Mouse (Mus musculus) forebrain, embryonic 11.5 days (tissue): ENCODE measurements at regions not wholly inside any gene's neighbourhood (a gene's known extent, or its start where the extent isn't known, plus 50 kb on each side); places are given as distances from the start of the nearest gene placed in this dataset.

Source experiments
- ATAC-seq: fragments of 200-750 bp; cut with Nextera tagmentation; replicated peaks from 2 replicates; pipeline ENCODE4 v1.8.0; 2017; ENCODE audit warnings: moderate TSS enrichment; ENCODE audit not compliant: low FRiP score
- DNase-seq: peaks from one replicate; pipeline ENCODE4 v3.0.0-alpha.2; 2017; ENCODE audit warnings: low spot score
- H3K27ac ChIP-seq: fragments of 300-500 bp; sonication (generic); 2 replicates; pipeline ENCODE4 v1.5.1; 2014; ENCODE audit warnings: low read depth, low read length
- H3K27me3 ChIP-seq: fragments of 300-500 bp; sonication (generic); 2 replicates; pipeline ENCODE4 v1.6.1; 2014; ENCODE audit warnings: mild to moderate bottlenecking, low read length, mixed read lengths; ENCODE audit not compliant: control insufficient read depth, insufficient read depth
- H3K36me3 ChIP-seq: fragments of 300-500 bp; sonication (generic); 2 replicates; pipeline ENCODE4 v1.6.1; 2014; ENCODE audit warnings: mild to moderate bottlenecking, low read length, moderate library complexity, mixed read lengths; ENCODE audit not compliant: control insufficient read depth, insufficient read depth
- H3K4me1 ChIP-seq: fragments of 300-500 bp; sonication (generic); replicated peaks from 2 replicates; pipeline ENCODE4 v1.6.1; 2014; ENCODE audit warnings: low read length, mixed read lengths; ENCODE audit not compliant: control insufficient read depth, insufficient read depth
- H3K4me2 ChIP-seq: fragments of 300-500 bp; sonication (generic); 2 replicates; pipeline ENCODE4 v1.6.1; 2014; ENCODE audit warnings: low read depth, mild to moderate bottlenecking, low read length, moderate library complexity, mixed read lengths; ENCODE audit not compliant: severe bottlenecking
- H3K4me3 ChIP-seq: fragments of 300-500 bp; sonication (generic); 2 replicates; pipeline ENCODE4 v1.5.1; 2014; ENCODE audit warnings: low read depth, low read length
- H3K9ac ChIP-seq: fragments of 300-500 bp; sonication (generic); 2 replicates; pipeline ENCODE4 v1.6.1; 2014; ENCODE audit warnings: low read length
- H3K9me3 ChIP-seq: fragments of 300-500 bp; sonication (generic); 2 replicates; pipeline ENCODE4 v1.6.1; 2016; ENCODE audit warnings: low read length, mixed read lengths; ENCODE audit not compliant: control insufficient read depth
- WGBS: fragments of 180-500 bp; shearing (Covaris S2); extraction: QIAGEN DNeasy Blood & Tissue Kit; methylation state at CpG from one replicate; pipeline ENCODE4 v1.1.7; 2014; 5-methylcytosine and 5-hydroxymethylcytosine counted together

DNA sequence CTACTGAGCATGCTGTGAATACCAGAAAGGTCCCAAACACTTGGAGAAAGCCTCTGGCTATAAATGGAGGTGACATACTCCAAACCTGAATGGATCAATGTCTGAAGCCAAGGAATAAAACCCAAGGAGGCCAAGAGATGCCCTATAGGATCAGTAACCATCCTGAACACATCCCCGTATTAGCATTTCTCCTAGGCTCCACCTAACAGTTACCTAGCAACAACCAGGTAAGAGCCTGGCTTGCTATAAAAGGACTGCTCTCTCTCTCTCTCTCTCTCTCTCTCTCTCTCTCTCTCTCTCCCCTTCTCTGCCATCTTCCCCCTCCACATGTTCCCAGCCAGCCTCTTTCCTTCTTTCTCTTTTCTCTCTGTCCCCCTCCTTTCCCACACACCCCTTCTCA lies 1452.7 kb downstream of the Slc22a22 start:
- no peak for ATAC-seq
- 67% methylated on average over 1 of the region's 1 CpGs for WGBS

DNA sequence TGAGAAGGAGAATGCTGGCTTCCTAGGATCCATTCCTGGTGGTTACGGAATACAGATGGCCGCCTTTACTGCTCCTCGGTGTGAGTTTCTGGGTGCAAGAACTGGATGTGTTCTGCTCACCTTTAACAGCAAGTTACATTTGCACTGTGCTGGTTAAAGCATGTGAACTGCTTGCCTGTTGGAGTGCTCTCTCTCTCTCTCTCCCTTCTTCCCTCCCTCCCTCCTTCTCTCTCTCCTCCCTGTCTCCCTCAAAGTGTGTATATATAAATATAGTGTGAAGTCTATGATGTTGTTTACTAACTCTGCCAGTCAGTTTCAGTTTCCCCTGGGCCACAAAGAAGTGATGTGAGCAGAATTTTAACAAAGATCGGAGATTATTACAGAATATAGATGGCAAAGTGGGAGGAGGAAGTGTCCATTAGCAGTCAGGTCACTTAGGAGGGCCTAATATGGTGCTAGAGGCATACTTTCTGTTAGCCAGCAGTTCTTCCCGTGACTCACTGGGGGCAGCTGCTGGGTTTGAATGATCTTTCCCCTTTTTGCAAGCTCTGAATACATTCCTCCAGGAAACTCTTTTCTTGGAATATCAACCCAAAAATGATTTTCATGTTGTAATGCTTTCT lies 1453.5 kb downstream of the Slc22a22 start:
- ATAC-seq (no peak), DNase-seq (no peak)
- Histone ChIP-seq H3K4me3 (no peak overlapping the region), H3K36me3 (no peaks in the 10 kb centered on the region), H3K27me3 (no peaks in the 10 kb centered on the region), H3K27ac (no peak overlapping the region), H3K4me2 (no peak overlapping the region), H3K9ac (no peak overlapping the region), H3K9me3 (no peaks in the 10 kb centered on the region), H3K4me1 (no peaks in the 10 kb centered on the region)
- WGBS = 92% methylated on average over 5 of the region's 5 CpGs

More for the DNA sequence above, 1452.7 kb downstream of the Slc22a22 start:
- H3K27me3 ChIP-seq = no peaks in the 10 kb centered on the region
- H3K36me3 ChIP-seq = no peaks in the 10 kb centered on the region
- H3K4me1 ChIP-seq = no peaks in the 10 kb centered on the region
- no peak overlapping the region for H3K4me3 ChIP-seq
- H3K9me3 ChIP-seq = no peaks in the 10 kb centered on the region
- no peak for DNase-seq
- H3K9ac ChIP-seq = no peak overlapping the region
- no peak overlapping the region for H3K4me2 ChIP-seq
- H3K27ac ChIP-seq = no peak overlapping the region

DNA sequence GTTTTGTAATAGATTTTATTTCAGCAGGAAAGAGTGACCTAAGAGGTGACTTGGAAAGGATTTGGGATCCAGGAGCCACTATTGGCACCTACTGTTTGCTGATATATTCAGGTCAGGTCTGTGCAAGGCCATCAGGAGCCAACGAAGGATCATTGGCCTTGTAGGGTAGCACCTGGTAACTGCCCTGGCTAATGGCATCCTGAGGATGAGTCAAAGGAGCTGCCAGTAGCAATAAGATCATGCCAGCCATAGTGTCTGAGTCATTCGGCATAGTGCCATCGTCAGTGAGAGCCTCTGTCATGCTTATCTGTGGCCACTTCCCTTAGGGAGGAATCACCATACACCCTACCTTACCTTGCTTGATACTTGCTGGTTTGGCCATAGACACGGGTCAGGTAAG lies 1455.1 kb downstream of the Slc22a22 start:
- no peak overlapping the region for H3K9ac ChIP-seq
- DNase-seq (no peak), ATAC-seq (no peak)
- no peaks in the 10 kb centered on the region for H3K27me3 ChIP-seq
- no peak overlapping the region for H3K4me2 ChIP-seq
- no peak overlapping the region for H3K27ac ChIP-seq
- H3K9me3 ChIP-seq = no peaks in the 10 kb centered on the region
- H3K4me1 ChIP-seq = no peaks in the 10 kb centered on the region
- no peak overlapping the region for H3K4me3 ChIP-seq
- 88% methylated on average over 4 of the region's 4 CpGs for WGBS
- no peaks in the 10 kb centered on the region for H3K36me3 ChIP-seq

DNA sequence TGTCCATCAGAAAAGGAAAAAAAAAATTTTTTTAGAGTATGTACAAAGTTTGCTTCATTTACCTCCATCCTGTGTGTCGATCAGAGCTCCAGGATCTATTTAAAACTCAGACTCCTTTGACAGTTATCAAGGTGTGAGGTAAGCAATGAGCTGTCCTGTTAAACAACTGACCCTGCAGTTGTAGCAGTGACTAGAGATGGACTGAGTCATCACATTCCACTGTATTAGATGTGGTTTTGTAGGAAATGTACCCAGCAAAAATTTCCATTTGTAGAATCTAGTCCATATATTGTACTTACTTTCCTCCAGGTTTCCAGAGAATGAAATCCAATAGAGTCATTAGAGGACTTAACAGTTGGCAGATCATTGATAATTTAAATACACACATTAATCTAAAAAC lies 1459.3 kb downstream of the Slc22a22 start:
- Histone ChIP-seq H3K9me3 (no peaks in the 10 kb centered on the region), H3K4me2 (no peak overlapping the region), H3K4me1 (no peaks in the 10 kb centered on the region), H3K27ac (no peak overlapping the region), H3K4me3 (no peak overlapping the region), H3K9ac (no peak overlapping the region), H3K27me3 (no peaks in the 10 kb centered on the region), H3K36me3 (no peaks in the 10 kb centered on the region)
- WGBS = 75% methylated on average over 1 of the region's 1 CpGs
- ATAC-seq (no peak), DNase-seq (no peak)

DNA sequence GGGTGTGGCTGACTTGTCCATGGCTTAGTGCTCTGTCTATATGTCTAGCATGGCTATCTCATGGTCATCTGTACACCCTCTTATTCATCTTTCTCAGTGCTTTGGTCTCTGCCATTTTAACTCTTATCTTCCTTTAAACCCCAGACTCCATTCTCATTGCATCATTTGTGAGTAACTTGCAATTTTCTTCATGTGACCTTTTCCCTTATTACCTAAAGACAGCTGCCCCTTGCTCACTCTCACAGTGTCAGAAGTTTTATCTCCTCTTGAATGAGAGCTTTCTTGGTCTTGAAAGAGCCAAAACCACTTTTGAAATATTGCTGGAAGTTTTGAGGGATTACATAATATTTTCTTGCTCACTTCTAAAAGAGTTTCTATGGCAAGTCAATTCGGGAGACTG lies 1459.9 kb downstream of the Slc22a22 start:
- 97% methylated on average over 1 of the region's 1 CpGs for WGBS
- H3K27me3 ChIP-seq = no peaks in the 10 kb centered on the region
- H3K27ac ChIP-seq = no peak overlapping the region
- no peaks in the 10 kb centered on the region for H3K9me3 ChIP-seq
- no peak overlapping the region for H3K9ac ChIP-seq
- no peaks in the 10 kb centered on the region for H3K36me3 ChIP-seq
- DNase-seq (no peak), ATAC-seq (no peak)
- H3K4me3 ChIP-seq = no peak overlapping the region
- no peak overlapping the region for H3K4me2 ChIP-seq
- H3K4me1 ChIP-seq = no peaks in the 10 kb centered on the region

DNA sequence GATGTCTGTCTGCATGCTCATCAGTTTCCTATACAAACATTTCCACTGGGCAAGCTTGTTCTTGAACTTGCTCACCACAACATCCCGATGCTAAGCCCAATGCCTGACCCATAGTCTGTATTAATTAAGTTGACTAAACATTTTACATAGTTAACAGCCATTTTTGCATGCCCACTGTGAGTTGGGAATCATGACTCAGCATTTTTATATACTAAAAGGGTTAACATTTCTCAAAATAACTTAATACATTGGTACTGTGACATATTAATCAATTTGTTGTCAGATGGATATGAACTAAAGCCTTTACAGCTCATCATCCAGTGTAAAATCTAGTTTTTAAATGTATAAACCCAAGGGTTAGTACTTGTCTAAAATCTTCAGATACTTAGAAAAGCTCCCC lies 1461.4 kb downstream of the Slc22a22 start:
- Histone ChIP-seq H3K4me1 (no peaks in the 10 kb centered on the region), H3K27me3 (no peaks in the 10 kb centered on the region), H3K9ac (no peak overlapping the region), H3K4me2 (no peak overlapping the region), H3K27ac (no peak overlapping the region), H3K9me3 (no peaks in the 10 kb centered on the region), H3K36me3 (no peaks in the 10 kb centered on the region), H3K4me3 (no peak overlapping the region)
- no peak for DNase-seq
- no peak for ATAC-seq
- WGBS = 92% methylated on average over 1 of the region's 1 CpGs

DNA sequence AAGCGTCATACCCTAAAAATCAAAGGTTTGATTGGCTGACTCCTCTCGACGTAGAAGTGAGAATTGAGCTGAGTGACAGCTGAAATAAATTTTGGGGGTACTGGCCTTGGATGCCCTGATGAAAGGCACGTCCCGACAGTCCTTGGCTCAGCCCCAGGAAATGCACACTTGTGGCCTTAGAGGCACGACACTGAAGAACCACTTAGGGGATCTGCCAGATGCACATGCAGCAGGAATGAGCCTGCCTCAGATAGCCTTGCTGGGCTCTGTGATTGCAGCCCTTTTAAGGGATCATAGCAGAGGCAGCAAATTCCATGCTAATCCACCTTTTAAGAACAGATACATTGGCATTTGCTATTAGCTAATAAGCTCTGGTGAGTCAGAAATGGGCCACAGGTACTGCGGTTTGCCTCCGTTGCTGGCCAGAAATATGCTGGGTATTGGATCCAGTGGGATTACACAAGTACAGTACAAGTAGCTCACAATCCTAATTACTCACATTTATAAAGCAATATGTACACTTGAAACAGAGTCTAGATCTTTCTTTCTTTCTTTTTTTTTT lies 1463.3 kb downstream of the Slc22a22 start:
- ATAC-seq (no peak), DNase-seq (no peak)
- Histone ChIP-seq H3K4me3 (no peak overlapping the region), H3K4me1 (no peaks in the 10 kb centered on the region), H3K36me3 (no peaks in the 10 kb centered on the region), H3K9ac (no peak overlapping the region), H3K27me3 (no peaks in the 10 kb centered on the region), H3K4me2 (no peak overlapping the region), H3K27ac (no peak overlapping the region), H3K9me3 (no peaks in the 10 kb centered on the region)
- 86% methylated on average over 8 of the region's 8 CpGs for WGBS

DNA sequence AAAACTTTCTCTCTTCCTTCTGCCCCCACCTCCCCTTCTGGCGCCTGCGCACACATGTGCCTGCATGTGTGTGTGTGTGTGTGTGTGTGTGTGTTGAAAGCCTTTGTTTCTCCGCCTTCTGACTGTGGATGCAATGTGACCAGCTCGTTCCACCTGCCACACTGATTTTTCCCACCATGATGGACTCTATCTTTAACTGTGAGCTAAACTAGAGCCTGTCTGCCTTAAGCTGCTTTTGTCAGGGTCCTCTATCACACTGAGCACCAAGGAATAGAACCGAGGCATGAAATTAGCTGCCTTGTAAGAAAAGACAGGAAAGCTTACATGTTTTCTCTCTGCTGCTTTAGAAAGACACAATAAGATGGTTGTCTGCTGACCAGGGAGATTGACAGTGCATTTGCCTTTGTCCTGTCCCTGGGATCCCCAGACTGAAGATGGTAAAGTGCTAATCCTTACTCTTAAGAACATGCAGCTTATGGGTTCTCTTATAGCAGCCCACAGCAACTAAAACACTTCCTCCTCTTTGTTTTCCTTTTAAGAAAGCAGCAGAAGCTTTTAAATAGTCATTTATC lies 1468.7 kb downstream of the Slc22a22 start:
- Histone ChIP-seq H3K4me3 (no peak overlapping the region), H3K4me1 (no peaks in the 10 kb centered on the region), H3K9me3 (no peaks in the 10 kb centered on the region), H3K4me2 (no peak overlapping the region), H3K27me3 (no peaks in the 10 kb centered on the region), H3K9ac (no peak overlapping the region), H3K27ac (no peak overlapping the region), H3K36me3 (no peaks in the 10 kb centered on the region)
- 56% methylated on average over 5 of the region's 5 CpGs for WGBS
- DNase-seq (no peak), ATAC-seq (no peak)

DNA sequence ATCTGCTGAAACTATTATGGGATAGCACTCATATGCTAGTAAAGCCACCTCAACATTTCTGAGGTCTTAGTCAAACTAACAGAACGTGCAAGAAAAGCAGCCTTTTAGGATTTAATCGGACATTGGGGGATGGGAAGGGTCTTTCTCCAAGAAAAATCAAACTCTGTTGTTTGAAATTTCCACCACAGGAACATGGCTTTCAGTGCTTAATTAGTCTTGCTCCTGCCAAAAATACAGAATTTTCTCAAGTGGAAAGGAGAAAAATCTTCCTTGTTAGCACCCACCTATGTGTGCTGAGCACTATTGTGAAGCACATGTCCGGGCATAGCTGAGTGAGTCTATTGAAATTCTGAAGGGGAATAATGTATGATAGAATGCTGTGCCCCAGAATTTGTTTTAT lies 1470.0 kb downstream of the Slc22a22 start:
- Histone ChIP-seq H3K9me3 (no peaks in the 10 kb centered on the region), H3K9ac (no peak overlapping the region), H3K36me3 (no peaks in the 10 kb centered on the region), H3K4me1 (no peaks in the 10 kb centered on the region), H3K27me3 (no peaks in the 10 kb centered on the region), H3K4me3 (no peak overlapping the region), H3K4me2 (no peak overlapping the region), H3K27ac (no peak overlapping the region)
- no peak for ATAC-seq
- WGBS = 59% methylated on average over 3 of the region's 3 CpGs
- DNase-seq = no peak
